Mouse (Mus musculus) heart, embryonic 14.5 days (tissue): ENCODE results near the gene Nkx2-5. TPM values are rescaled to one million over a fixed set of nuclear protein-coding genes. Genes with fewer than 3 reads are reported as not detected.

ENCODE experiments used
- ATAC-seq: fragments of 200-750 bp; cut with Nextera tagmentation; 2 replicates; pipeline ENCODE4 v1.8.0; 2017; ENCODE audit warnings: low read depth, moderate TSS enrichment; ENCODE audit not compliant: insufficient number of reproducible peaks, insufficient read depth, low FRiP score
- H3K27ac ChIP-seq, 2 experiments: fragments of 200-500 bp in 1 of 2; fragments of 300-500 bp in 1 of 2; sonication (generic) in 1 of 2; replicated peaks in 1 of 2; 2 replicates each; pipeline ENCODE4 v1.5.1; 2012 to 2014; ENCODE audit warnings: low read depth in 2 of 2, low read length in 2 of 2, control low read depth in 1 of 2, mild to moderate bottlenecking in 1 of 2, mixed read lengths in 1 of 2; ENCODE audit not compliant: control insufficient read depth in 1 of 2, insufficient read depth in 1 of 2
- H3K27me3 ChIP-seq: fragments of 300-500 bp; sonication (generic); 2 replicates; pipeline ENCODE4 v1.6.1; 2014; ENCODE audit warnings: mild to moderate bottlenecking, low read length, control low read depth; ENCODE audit not compliant: control insufficient read depth, insufficient read depth
- H3K36me3 ChIP-seq: fragments of 300-500 bp; sonication (generic); 2 replicates; pipeline ENCODE4 v1.6.1; 2014; ENCODE audit warnings: mild to moderate bottlenecking, control low read depth, low read length, mixed read lengths; ENCODE audit not compliant: control insufficient read depth, insufficient read depth
- H3K4me1 ChIP-seq, 2 experiments: fragments of 200-500 bp in 1 of 2; fragments of 300-500 bp in 1 of 2; sonication (generic) in 1 of 2; 2 replicates each; pipeline ENCODE4 v1.6.1; 2012 to 2014; ENCODE audit warnings: low read length in 2 of 2, control low read depth in 1 of 2, mixed read lengths in 1 of 2; ENCODE audit not compliant: control insufficient read depth in 2 of 2, insufficient read depth in 2 of 2
- H3K4me2 ChIP-seq: fragments of 300-500 bp; sonication (generic); 2 replicates; pipeline ENCODE4 v1.6.1; 2014; ENCODE audit warnings: mild to moderate bottlenecking, low read length
- H3K4me3 ChIP-seq, 2 experiments: fragments of 200-500 bp in 1 of 2; fragments of 300-500 bp in 1 of 2; sonication (generic) in 1 of 2; 2 replicates each; pipeline ENCODE4 v1.5.1; 2012 to 2014; ENCODE audit warnings: low read length in 2 of 2, mild to moderate bottlenecking in 2 of 2, control low read depth in 1 of 2, low read depth in 1 of 2, moderate library complexity in 1 of 2; ENCODE audit not compliant: control insufficient read depth in 1 of 2, insufficient read depth in 1 of 2
- H3K9ac ChIP-seq: fragments of 300-500 bp; sonication (generic); 2 replicates; pipeline ENCODE4 v1.6.1; 2014; ENCODE audit warnings: mild to moderate bottlenecking, low read length
- H3K9me3 ChIP-seq: fragments of 300-500 bp; sonication (generic); 2 replicates; pipeline ENCODE4 v1.6.1; 2016; ENCODE audit warnings: low read length, control low read depth; ENCODE audit not compliant: control insufficient read depth
- WGBS: fragments of 180-500 bp; shearing (Covaris S2); extraction: QIAGEN DNeasy Blood & Tissue Kit; methylation state at CpG from one replicate; pipeline ENCODE4 v1.1.7; 2014; 5-methylcytosine and 5-hydroxymethylcytosine counted together
- polyA plus RNA-seq: library from polyadenylated mRNA; unstranded; fragments of >200 nt; fragmentation: Nextera tagmentation; extraction: Ambion mirVana; gene quantifications from 2 replicates; pipeline ENCODE4 v1.2.1, GENCODE M21; 2014

The Nkx2-5 gene
- polyA plus RNA-seq, result 172 and 177 TPM in 2 replicates

- 2% methylated on average over 4 of the region's 5 CpGs for WGBS
Measured at GRCm38 (mm10) chr17:26844909-26845148, at the start of gene Nkx2-5. Gene Nkx2-5 (minus strand): TSS chr17:26845009.

GRCm38 (mm10) chr17:26894342-26894741, 49.5 kb upstream of the Nkx2-5 start:
- 73% methylated on average over 6 of the region's 6 CpGs for WGBS
- Histone ChIP-seq H3K36me3 (no peaks in the 10 kb centered on the region), H3K9ac (no peak overlapping the region), H3K27ac (peak overlapping the region; percentile 91), H3K4me1 (peaks cover 22 to 40% of the 10 kb centered on the region in 2 experiments), H3K4me2 (no peak overlapping the region), H3K9me3 (no peaks in the 10 kb centered on the region), H3K27me3 (no peaks in the 10 kb centered on the region), H3K4me3 (no peak overlapping the region)
- ATAC-seq, result no peak

More at GRCm38 (mm10) chr17:26844909-26845148, at the start of gene Nkx2-5:
- no peak for ATAC-seq
- Histone ChIP-seq H3K4me1 (peaks cover 0 to 8% of the 10 kb centered on the region in 2 experiments; a peak in 2 of 4 replicates), H3K9ac (peak within 1 kb of the TSS; percentile 100), H3K36me3 (no peaks in the 10 kb centered on the region), H3K9me3 (no peaks in the 10 kb centered on the region), H3K4me2 (peak within 1 kb of the TSS; percentile 79), H3K4me3 (peak within 1 kb of the TSS; percentile 51 to 81), H3K27ac (peak within 1 kb of the TSS; percentile 97), H3K27me3 (peaks cover 32% of the 10 kb centered on the region)

GRCm38 (mm10) chr17:26893492-26893891, 48.7 kb upstream of the Nkx2-5 start:
- Histone ChIP-seq H3K27me3 (no peaks in the 10 kb centered on the region), H3K36me3 (no peaks in the 10 kb centered on the region), H3K9ac (peak overlapping the region; percentile 63), H3K4me3 (peak overlapping the region in 1 of 2 experiments; percentile 29; a peak in 1 of 4 replicates), H3K4me2 (peak overlapping the region; percentile 60), H3K27ac (peak overlapping the region; percentile 91), H3K4me1 (peaks cover 23 to 45% of the 10 kb centered on the region in 2 experiments), H3K9me3 (no peaks in the 10 kb centered on the region)
- WGBS, result 32% methylated on average over 6 of the region's 6 CpGs
- ATAC-seq, result no peak

- Histone ChIP-seq H3K4me2 (peak overlapping the region; percentile 60), H3K27ac (peak overlapping the region; percentile 91), H3K9me3 (no peaks in the 10 kb centered on the region), H3K27me3 (no peaks in the 10 kb centered on the region), H3K36me3 (no peaks in the 10 kb centered on the region), H3K4me3 (peak overlapping the region; percentile 16 to 29), H3K4me1 (peaks cover 28 to 52% of the 10 kb centered on the region in 2 experiments), H3K9ac (peak overlapping the region; percentile 63)
- ATAC-seq, result peak; percentile 89
- 18% methylated on average over 16 of the region's 16 CpGs for WGBS
Measured at GRCm38 (mm10) chr17:26892635-26893375, 48.0 kb upstream of the Nkx2-5 start.

GRCm38 (mm10) chr17:26887926-26888325, 43.1 kb upstream of the Nkx2-5 start:
- WGBS, result 2% methylated on average over 3 of the region's 3 CpGs
- H3K27ac ChIP-seq, result peak overlapping the region; percentile 68
- no peak for ATAC-seq
- peaks cover 43 to 76% of the 10 kb centered on the region in 2 experiments for H3K4me1 ChIP-seq
- no peak overlapping the region for H3K4me3 ChIP-seq
- no peaks in the 10 kb centered on the region for H3K36me3 ChIP-seq
- no peaks in the 10 kb centered on the region for H3K27me3 ChIP-seq
- H3K9ac ChIP-seq, result peak overlapping the region; percentile 40; the same call in 1 of the 2 replicates
- no peaks in the 10 kb centered on the region for H3K9me3 ChIP-seq
- peak overlapping the region; percentile 23; the same call in 1 of the 2 replicates for H3K4me2 ChIP-seq

GRCm38 (mm10) chr17:26886047-26886749, 41.4 kb upstream of the Nkx2-5 start:
- Histone ChIP-seq H3K36me3 (no peaks in the 10 kb centered on the region), H3K27ac (peak overlapping the region; percentile 49 to 95; a peak in 3 of 4 replicates)
- 8% methylated on average over 30 of the region's 30 CpGs for WGBS

GRCm38 (mm10) chr17:26884995-26885926, 40.5 kb upstream of the Nkx2-5 start:
- 0 out of 2 replicates have a peak, but pooled peaks cover 5% of the 10 kb centered on the region for H3K9me3 ChIP-seq
- H3K4me2 ChIP-seq, result peak overlapping the region; percentile 87
- peak overlapping the region; percentile 44 to 54 for H3K4me3 ChIP-seq
- peak overlapping the region; percentile 74 for H3K9ac ChIP-seq
- H3K4me1 ChIP-seq, result peaks cover 34 to 57% of the 10 kb centered on the region in 2 experiments
- peaks cover 5% of the 10 kb centered on the region; the same call in 1 of the 2 replicates for H3K36me3 ChIP-seq
- peak; percentile 77 for ATAC-seq
- H3K27me3 ChIP-seq, result no peaks in the 10 kb centered on the region
- 16% methylated on average over 25 of the region's 25 CpGs for WGBS
- H3K27ac ChIP-seq, result peak overlapping the region; percentile 88 to 95

More at GRCm38 (mm10) chr17:26886047-26886749, 41.4 kb upstream of the Nkx2-5 start:
- H3K9me3 ChIP-seq, result no peaks in the 10 kb centered on the region
- H3K27me3 ChIP-seq, result no peaks in the 10 kb centered on the region
- peak overlapping the region; percentile 87 for H3K4me2 ChIP-seq
- peak overlapping the region; percentile 74 for H3K9ac ChIP-seq
- H3K4me1 ChIP-seq, result peaks cover 34 to 62% of the 10 kb centered on the region in 2 experiments
- peak overlapping the region; percentile 44 to 54 for H3K4me3 ChIP-seq
- peak; percentile 66 for ATAC-seq
